Mouse (Mus musculus): ENCODE measurements around the gene Drap1. TPM values are rescaled to one million over a fixed set of nuclear protein-coding genes. Genes with fewer than 3 reads are reported as not detected.

Drap1 gene
- total and polyA plus RNA-seq, 2 experiments from 2014 or later: 171 to 353 TPM

DNA sequence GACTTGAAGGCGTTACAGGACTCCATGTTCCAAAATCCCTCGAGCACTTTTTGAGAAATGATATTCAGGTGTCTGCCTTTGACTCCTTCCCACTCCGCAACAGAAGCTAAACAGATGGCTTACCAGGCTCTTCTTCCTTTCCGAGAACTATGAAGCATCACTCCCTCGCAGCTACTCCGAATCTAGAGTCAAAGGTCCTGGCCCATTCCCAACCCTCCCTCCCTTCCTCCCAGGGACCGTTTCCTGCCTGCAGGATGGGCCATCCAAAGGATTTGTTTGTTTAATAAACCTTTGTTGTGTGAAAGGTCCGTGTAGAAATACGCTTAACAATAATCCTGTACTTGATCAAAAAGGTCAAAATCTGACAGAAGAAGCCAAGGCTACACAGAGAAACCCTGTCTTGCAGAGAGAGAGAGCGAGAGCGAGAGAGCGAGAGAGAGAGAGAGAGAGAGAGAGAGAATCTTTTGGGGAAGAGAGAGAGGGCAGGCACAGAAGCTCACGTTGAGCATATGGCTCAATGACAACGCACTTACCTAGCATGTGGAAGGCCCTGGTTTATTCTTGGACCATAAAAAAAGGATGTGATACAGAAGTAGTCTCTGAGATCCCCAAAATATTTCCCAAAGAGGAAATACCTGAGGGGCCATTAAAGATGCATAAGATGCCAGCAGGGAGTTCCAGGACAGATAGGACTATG, 33.1 kb upstream of the Drap1 start, which contains the start of gene Ccdc85b:
Gene Ccdc85b (minus strand): TSS at position 149 of the 697 bp plus-strand sequence.
- Histone ChIP-seq H3K36me3 (ENCODE audit: insufficient read depth) (peaks cover 15% of the 10 kb centered on the region), H3K4me3 (ENCODE audit: low read depth, low read length) (peak within 1 kb of the TSS; percentile 85), H3K27me3 (ENCODE audit: insufficient read depth, low read length) (no peaks in the 10 kb centered on the region), H3K4me1 (ENCODE audit: insufficient read depth) (peaks cover 33% of the 10 kb centered on the region), H3K27ac (ENCODE audit: low read depth, low read length) (peak within 1 kb of the TSS; percentile 98), H3K9me3 (ENCODE audit: low read length) (no peaks in the 10 kb centered on the region), H3K9ac (peak within 1 kb of the TSS; percentile 96), H3K4me2 (ENCODE audit: low read depth) (peak within 1 kb of the TSS; percentile 96)
- no peak for DNase-seq
- no peak for TF ChIP-seq CTCF (IDR thresholded peaks at IDR 0.05; ENCODE audit: low read depth)
- peak; percentile 5 for ATAC-seq
- 15% methylated on average over 14 of the region's 14 CpGs for WGBS

DNA sequence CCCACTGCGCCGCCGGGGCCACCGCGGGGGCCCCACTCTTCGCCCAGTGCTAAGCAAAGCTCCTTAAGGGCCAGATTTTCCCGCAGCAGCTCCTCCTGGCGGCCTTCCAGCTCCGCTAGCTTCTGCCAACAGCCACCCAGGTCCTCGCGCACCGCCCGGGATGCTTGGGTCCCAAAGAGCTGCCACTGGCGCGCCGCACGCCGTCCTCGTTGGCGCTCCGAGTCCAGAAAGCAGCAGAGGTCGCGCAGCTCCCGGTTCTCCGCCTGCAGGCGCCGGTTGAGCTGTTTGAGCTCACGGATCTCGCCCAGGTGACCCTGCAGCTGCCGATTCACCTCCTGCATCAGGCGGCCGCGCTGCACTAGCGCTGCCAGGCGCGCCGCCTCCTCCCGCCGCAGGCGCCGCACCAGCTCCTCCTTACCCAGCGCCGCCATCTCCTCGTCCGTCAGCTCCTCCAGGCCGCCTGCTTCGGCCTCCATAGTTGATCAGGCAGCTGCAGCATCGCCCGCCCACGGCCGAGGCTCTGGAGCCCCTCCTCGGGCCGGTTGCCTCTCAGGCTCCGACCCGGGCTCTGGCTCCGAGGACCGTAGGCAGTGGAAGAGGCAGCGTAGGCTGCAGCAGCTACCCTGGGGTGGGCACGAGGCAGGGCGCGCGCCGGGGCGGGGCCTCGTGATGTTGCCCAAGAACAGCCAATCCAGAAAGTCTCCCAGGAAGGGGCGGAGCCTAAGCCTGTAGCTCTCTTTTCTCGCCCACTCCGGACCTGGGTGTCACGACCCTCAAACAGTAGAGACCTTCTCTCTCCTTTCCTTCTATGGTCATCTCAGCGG, 32.4 kb upstream of the Drap1 start:
- H3K4me3 ChIP-seq (ENCODE audit: low read depth, low read length): peak overlapping the region; percentile 85
- peak; percentile 94 for ATAC-seq
- under 1% methylated on average over 70 of the region's 70 CpGs for WGBS
- peak overlapping the region; percentile 96 for H3K9ac ChIP-seq
- peaks cover 33% of the 10 kb centered on the region for H3K4me1 ChIP-seq (ENCODE audit: insufficient read depth)
- H3K36me3 ChIP-seq (ENCODE audit: insufficient read depth): peaks cover 7% of the 10 kb centered on the region
- H3K27me3 ChIP-seq (ENCODE audit: insufficient read depth, low read length): no peaks in the 10 kb centered on the region
- peak; percentile 34 for TF ChIP-seq CTCF (IDR thresholded peaks at IDR 0.05; ENCODE audit: low read depth)
- DNase-seq: peak; percentile 96
- H3K4me2 ChIP-seq (ENCODE audit: low read depth): peak overlapping the region; percentile 96
- H3K27ac ChIP-seq (ENCODE audit: low read depth, low read length): peak overlapping the region; percentile 98
- H3K9me3 ChIP-seq (ENCODE audit: low read length): no peaks in the 10 kb centered on the region

DNA sequence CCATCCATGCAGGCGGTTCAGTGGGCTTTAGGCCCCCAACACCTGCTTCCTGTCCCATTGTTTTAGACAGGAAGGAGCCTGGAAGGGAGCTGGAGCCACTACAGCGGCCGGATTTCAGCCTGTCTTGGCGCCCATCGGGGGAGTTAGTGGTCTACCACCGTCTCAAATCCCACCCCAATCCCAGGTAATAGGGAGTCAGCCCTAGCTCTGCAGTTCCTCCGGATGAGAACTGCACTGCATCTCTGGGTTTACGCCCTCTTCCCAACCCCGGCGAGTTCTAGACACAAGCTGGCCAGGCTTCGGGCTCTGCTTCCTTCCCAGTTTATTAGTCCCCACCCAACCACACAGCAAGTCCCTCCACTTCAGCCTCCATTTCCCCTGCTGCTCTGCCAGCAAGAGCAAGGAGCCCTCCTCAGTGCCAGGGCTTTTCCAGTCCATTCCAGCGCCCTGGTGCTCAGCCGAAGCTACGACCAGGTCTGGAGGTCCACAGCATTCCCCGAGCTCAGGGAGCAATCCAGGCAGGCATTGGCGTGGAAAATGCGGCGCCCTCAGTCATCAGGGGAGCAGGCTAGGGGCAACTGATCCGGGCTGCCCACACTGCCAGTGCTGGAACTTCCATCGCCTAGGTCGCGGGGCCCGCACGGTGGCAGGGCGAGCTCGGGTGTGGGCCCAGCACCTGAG, 31.6 kb upstream of the Drap1 start:
- TF ChIP-seq CTCF (IDR thresholded peaks at IDR 0.05; ENCODE audit: low read depth): no peak
- peaks cover 7% of the 10 kb centered on the region for H3K36me3 ChIP-seq (ENCODE audit: insufficient read depth)
- peaks cover 30% of the 10 kb centered on the region for H3K4me1 ChIP-seq (ENCODE audit: insufficient read depth)
- ATAC-seq: no peak
- peak overlapping the region; percentile 96 for H3K9ac ChIP-seq
- DNase-seq: no peak
- H3K27ac ChIP-seq (ENCODE audit: low read depth, low read length): peak overlapping the region; percentile 98
- H3K27me3 ChIP-seq (ENCODE audit: insufficient read depth, low read length): no peaks in the 10 kb centered on the region
- peak overlapping the region; percentile 85 for H3K4me3 ChIP-seq (ENCODE audit: low read depth, low read length)
- H3K9me3 ChIP-seq (ENCODE audit: low read length): no peaks in the 10 kb centered on the region
- whole genome bisulfite sequencing: 3% methylated on average over 26 of the region's 26 CpGs
- H3K4me2 ChIP-seq (ENCODE audit: low read depth): peak overlapping the region; percentile 96

DNA sequence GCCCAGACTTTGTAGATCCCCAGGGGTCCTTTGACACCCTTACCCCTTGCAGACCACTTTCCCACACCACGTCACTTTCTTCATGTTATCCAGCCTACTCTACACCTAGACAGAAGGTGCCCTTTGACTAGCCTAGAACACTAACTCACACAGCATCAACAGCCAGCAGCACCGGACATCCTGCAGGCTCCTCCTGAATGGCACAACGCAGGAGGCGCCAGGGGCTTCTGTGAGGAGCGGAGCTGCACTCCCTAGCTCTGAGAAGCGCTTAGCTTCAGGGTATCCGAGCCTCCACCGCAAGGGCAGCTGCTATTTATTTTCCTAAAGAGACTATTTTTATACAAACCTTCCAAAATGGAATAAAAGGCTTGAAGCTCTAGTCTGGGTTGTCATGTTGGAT, 30.8 kb upstream of the Drap1 start:
- H3K4me3 ChIP-seq (ENCODE audit: low read depth, low read length): peak overlapping the region; percentile 85
- 58% methylated on average over 8 of the region's 8 CpGs for whole genome bisulfite sequencing
- peaks cover 7% of the 10 kb centered on the region for H3K36me3 ChIP-seq (ENCODE audit: insufficient read depth)
- ATAC-seq: no peak
- TF ChIP-seq CTCF (IDR thresholded peaks at IDR 0.05; ENCODE audit: low read depth): no peak
- peak overlapping the region; percentile 96 for H3K4me2 ChIP-seq (ENCODE audit: low read depth)
- peak overlapping the region; percentile 21; the same call in 1 of the 2 replicates for H3K27ac ChIP-seq (ENCODE audit: low read depth, low read length)
- peaks cover 25% of the 10 kb centered on the region for H3K4me1 ChIP-seq (ENCODE audit: insufficient read depth)
- no peaks in the 10 kb centered on the region; the same call in 1 of the 2 replicates for H3K27me3 ChIP-seq (ENCODE audit: insufficient read depth, low read length)
- peak overlapping the region; percentile 96; the same call in 1 of the 2 replicates for H3K9ac ChIP-seq
- H3K9me3 ChIP-seq (ENCODE audit: low read length): no peaks in the 10 kb centered on the region
- no peak for DNase-seq

DNA sequence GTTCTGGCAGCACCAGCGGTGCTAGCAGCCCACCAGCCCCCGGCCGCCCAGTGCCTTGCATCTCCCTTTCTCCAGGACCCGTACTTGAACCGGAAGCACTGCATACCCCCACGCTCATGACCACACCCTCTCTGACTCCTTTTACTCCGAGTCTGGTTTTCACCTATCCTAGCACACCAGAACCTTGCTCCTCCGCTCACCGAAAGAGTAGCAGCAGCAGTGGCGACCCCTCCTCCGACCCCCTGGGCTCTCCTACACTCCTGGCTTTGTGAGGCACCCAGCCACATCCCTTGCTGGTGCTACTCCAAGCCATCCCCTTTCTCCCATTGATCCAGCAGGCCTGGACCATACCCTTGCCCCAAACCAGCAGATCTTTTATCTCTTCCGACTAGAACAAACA, 30.3 kb upstream of the Drap1 start:
- Histone ChIP-seq H3K27me3 (ENCODE audit: insufficient read depth, low read length) (no peaks in the 10 kb centered on the region; the same call in 1 of the 2 replicates), H3K4me1 (ENCODE audit: insufficient read depth) (peaks cover 23% of the 10 kb centered on the region), H3K9me3 (ENCODE audit: low read length) (no peaks in the 10 kb centered on the region), H3K36me3 (ENCODE audit: insufficient read depth) (peaks cover 7% of the 10 kb centered on the region), H3K4me3 (ENCODE audit: low read depth, low read length) (no peak overlapping the region), H3K4me2 (ENCODE audit: low read depth) (peak overlapping the region; percentile 96), H3K9ac (no peak overlapping the region), H3K27ac (ENCODE audit: low read depth, low read length) (no peak overlapping the region)
- WGBS: 79% methylated on average over 12 of the region's 12 CpGs
- no peak for ATAC-seq
- no peak for DNase-seq
- no peak for TF ChIP-seq CTCF (IDR thresholded peaks at IDR 0.05; ENCODE audit: low read depth)

DNA sequence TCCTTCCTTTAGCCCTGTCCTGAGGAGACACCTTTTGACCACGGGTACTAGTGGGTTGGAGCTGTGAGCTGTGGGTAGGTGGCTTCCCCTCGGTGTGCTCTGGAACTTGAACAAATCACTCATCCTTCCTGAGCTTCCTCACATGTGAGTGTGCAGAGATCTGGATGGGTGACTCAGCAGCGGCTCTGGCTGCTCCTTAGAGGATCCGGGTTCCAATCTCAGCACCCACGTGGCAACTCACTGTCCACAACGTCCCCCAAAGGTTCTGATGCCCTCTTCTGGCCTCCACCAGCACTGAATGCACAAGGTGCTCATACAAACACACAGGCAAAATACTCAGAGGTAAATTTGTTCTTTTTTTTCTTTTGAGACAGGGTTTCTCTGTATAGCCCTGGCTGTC, 27.0 kb upstream of the Drap1 start:
- H3K9ac ChIP-seq: no peak overlapping the region
- no peak overlapping the region for H3K27ac ChIP-seq (ENCODE audit: low read depth, low read length)
- H3K27me3 ChIP-seq (ENCODE audit: insufficient read depth, low read length): peaks cover 29% of the 10 kb centered on the region
- 92% methylated on average over 6 of the region's 6 CpGs for WGBS
- peaks cover 10% of the 10 kb centered on the region for H3K4me1 ChIP-seq (ENCODE audit: insufficient read depth)
- H3K9me3 ChIP-seq (ENCODE audit: low read length): no peaks in the 10 kb centered on the region
- ATAC-seq (no peak), DNase-seq (no peak)
- no peak overlapping the region for H3K4me3 ChIP-seq (ENCODE audit: low read depth, low read length)
- peaks cover 7% of the 10 kb centered on the region for H3K36me3 ChIP-seq (ENCODE audit: insufficient read depth)
- no peak overlapping the region for H3K4me2 ChIP-seq (ENCODE audit: low read depth)
- TF ChIP-seq CTCF (IDR thresholded peaks at IDR 0.05; ENCODE audit: low read depth): no peak

Measured in forebrain, postnatal 0 days (tissue).